Mouse (Mus musculus): ENCODE measurements around the gene Gm49673. TPM values are rescaled to one million over a fixed set of nuclear protein-coding genes. Genes with fewer than 3 reads are reported as not detected.

Gm49673 gene
- polyA plus RNA-seq (2012; rRNA removed) = 0.08 and 0.14 TPM in 2 replicates

GRCm38 (mm10) chr17:8147439-8148316 is at the start of gene Gm49673, which contains the start of gene Rnaset2a:
Gm49673 (minus strand) TSS chr17:8147788.
Rnaset2a (minus strand) TSS chr17:8148097.

GRCm38 (mm10) chr17:8164701-8165607 is 17.4 kb upstream of the Gm49673 start, which contains the start of gene Fgfr1op:
Fgfr1op (plus strand) TSS chr17:8165501.

Other genes starting within 250 kb of the Gm49673 start
- gene Tagap, start 221.8 kb downstream of the Gm49673 start, polyA plus RNA-seq (2012; rRNA removed) = 2.1 and 2.6 TPM in 2 replicates
- gene Rsph3a, start 202.2 kb downstream of the Gm49673 start, polyA plus RNA-seq (2012; rRNA removed) = 11.9 and 14.1 TPM in 2 replicates
- gene Rnaset2a, start 309 bp upstream of the Gm49673 start, polyA plus RNA-seq (2012; rRNA removed) = 23.4 and 26.2 TPM in 2 replicates
- gene Fgfr1op, start 17.7 kb upstream of the Gm49673 start, polyA plus RNA-seq (2012; rRNA removed) = 4.3 and 4.6 TPM in 2 replicates
- gene Ccr6, start 88.3 kb upstream of the Gm49673 start, polyA plus RNA-seq (2012; rRNA removed) = 0.05 and 0.06 TPM in 2 replicates
- 398 and 535 TPM in 2 replicates for gene Mpc1, start 135.1 kb upstream of the Gm49673 start, polyA plus RNA-seq (2012; rRNA removed)
- 63.7 and 64.1 TPM in 2 replicates for gene Sft2d1, start 163.3 kb upstream of the Gm49673 start, polyA plus RNA-seq (2012; rRNA removed)
- 0.06 and 0.07 TPM in 2 replicates for gene Prr18, start 189.7 kb upstream of the Gm49673 start, polyA plus RNA-seq (2012; rRNA removed)
- gene T2, start 208.2 kb upstream of the Gm49673 start, polyA plus RNA-seq (2012; rRNA removed) = 0.02 TPM in 1 of 2 replicates, not detected in the other